Mouse (Mus musculus) intestine, embryonic 15.5 days (tissue): ENCODE measurements around the gene Dnttip1. TPM values are rescaled to one million over a fixed set of nuclear protein-coding genes. Genes with fewer than 3 reads are reported as not detected.
"Not testable (repeated sequence)": the region's sequence is repeated elsewhere in the genome, so short reads cannot be mapped to it uniquely, and the experiment has no call there.

Source experiments
- ATAC-seq: fragments of 200-750 bp; cut with Nextera tagmentation; 2 replicates; pipeline ENCODE4 v1.8.0; 2017; ENCODE audit warnings: moderate TSS enrichment, moderate library complexity
- H3K27ac ChIP-seq: fragments of 300-500 bp; sonication (generic); 2 replicates; pipeline ENCODE4 v1.5.1; 2015; ENCODE audit warnings: mild to moderate bottlenecking, inconsistent platforms
- H3K27me3 ChIP-seq: fragments of 300-500 bp; sonication (generic); replicated peaks from 2 replicates; pipeline ENCODE4 v1.6.1; 2015; ENCODE audit warnings: inconsistent platforms
- H3K36me3 ChIP-seq: fragments of 300-500 bp; sonication (generic); 2 replicates; pipeline ENCODE4 v1.6.1; 2015; ENCODE audit warnings: inconsistent platforms
- H3K4me1 ChIP-seq: fragments of 300-500 bp; sonication (generic); replicated peaks from 2 replicates; pipeline ENCODE4 v1.6.1; 2015; ENCODE audit warnings: inconsistent platforms
- H3K4me2 ChIP-seq: fragments of 300-500 bp; sonication (generic); replicated peaks from 2 replicates; pipeline ENCODE4 v1.6.1; 2015; ENCODE audit warnings: mild to moderate bottlenecking, inconsistent platforms
- H3K4me3 ChIP-seq: fragments of 300-500 bp; sonication (generic); replicated peaks from 2 replicates; pipeline ENCODE4 v1.5.1; 2015; ENCODE audit warnings: inconsistent platforms
- H3K9ac ChIP-seq: fragments of 300-500 bp; sonication (generic); 2 replicates; pipeline ENCODE4 v1.6.1; 2015; ENCODE audit warnings: inconsistent platforms
- H3K9me3 ChIP-seq: fragments of 300-500 bp; sonication (generic); 2 replicates; pipeline ENCODE4 v1.6.1; 2016; ENCODE audit warnings: inconsistent platforms
- WGBS: fragments of 180-500 bp; shearing (Covaris S2); methylation state at CpG from one replicate; pipeline ENCODE4 v1.1.7; 2015; 5-methylcytosine and 5-hydroxymethylcytosine counted together
- polyA plus RNA-seq: library from polyadenylated mRNA; unstranded; fragments of >200 nt; fragmentation: Nextera tagmentation; extraction: Ambion mirVana; gene quantifications from 2 replicates; pipeline ENCODE4 v1.2.1, GENCODE M21; 2015

Gene Dnttip1
- polyA plus RNA-seq, 1 experiment from 2014 or later, result 62.5 TPM

DNA sequence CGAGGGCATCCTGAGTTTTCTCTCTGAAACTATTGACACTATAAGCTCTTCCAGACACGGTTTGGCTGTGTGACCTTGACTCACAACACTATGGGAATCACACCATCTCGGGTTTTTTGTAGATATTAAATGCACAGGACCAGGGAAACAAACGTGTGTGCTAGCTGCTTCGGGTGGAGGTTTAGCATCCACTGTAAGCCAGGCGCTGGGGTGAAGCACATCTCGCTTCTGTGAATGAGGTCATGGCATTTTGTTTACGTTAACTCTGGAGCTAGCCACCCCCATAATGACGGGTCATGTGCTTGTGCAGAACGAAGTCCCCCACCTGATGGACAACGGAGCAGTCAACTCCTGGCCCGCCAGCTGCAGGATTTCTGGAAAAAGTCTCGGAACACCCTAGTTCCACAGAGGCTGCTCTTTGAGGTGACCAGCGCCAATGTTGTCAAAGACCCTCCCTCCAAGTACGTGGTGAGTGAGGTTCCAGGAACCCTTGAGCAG is 40.7 kb downstream of the Dnttip1 start:
- H3K4me1 ChIP-seq, result peaks cover 18% of the 10 kb centered on the region

DNA sequence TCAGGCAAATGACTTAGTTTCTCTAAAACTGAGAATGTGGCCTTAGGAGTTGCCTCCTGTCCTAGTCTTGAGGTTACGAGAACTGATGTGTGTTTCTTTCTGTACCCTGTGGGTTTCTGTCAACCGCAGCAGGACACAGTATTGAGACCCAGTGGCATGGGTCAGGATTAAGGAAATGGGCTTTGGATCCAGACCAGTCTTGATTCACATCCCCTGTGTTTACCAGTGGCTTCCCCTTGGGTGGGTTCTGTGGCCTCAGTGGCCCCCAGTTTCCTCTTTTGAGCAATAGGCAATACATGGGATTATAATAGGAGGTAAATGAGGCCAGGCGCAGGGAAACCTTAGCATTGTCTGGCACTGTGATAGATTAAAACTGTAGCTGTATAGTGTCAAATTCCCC is 41.2 kb downstream of the Dnttip1 start:
- 86% methylated on average over 3 of the region's 3 CpGs for WGBS
- ATAC-seq, result no peak
- peaks cover 18% of the 10 kb centered on the region for H3K4me1 ChIP-seq
- no peaks in the 10 kb centered on the region for H3K27me3 ChIP-seq
- H3K36me3 ChIP-seq, result peaks cover 16% of the 10 kb centered on the region
- peak overlapping the region; percentile 86 for H3K4me2 ChIP-seq
- no peak overlapping the region for H3K27ac ChIP-seq
- no peaks in the 10 kb centered on the region for H3K9me3 ChIP-seq
- no peak overlapping the region for H3K9ac ChIP-seq
- peak overlapping the region; percentile 55; the same call in 1 of the 2 replicates for H3K4me3 ChIP-seq

More for the DNA sequence above, 40.7 kb downstream of the Dnttip1 start:
- WGBS, result 10% methylated on average over 15 of the region's 15 CpGs
- Histone ChIP-seq H3K4me3 (peak overlapping the region; percentile 55), H3K4me2 (peak overlapping the region; percentile 86), H3K27me3 (no peaks in the 10 kb centered on the region), H3K9ac (peak overlapping the region; percentile 67), H3K9me3 (no peaks in the 10 kb centered on the region), H3K36me3 (peaks cover 10% of the 10 kb centered on the region), H3K27ac (peak overlapping the region; percentile 80)
- peak; percentile 8; the same call in 1 of the 2 replicates for ATAC-seq

DNA sequence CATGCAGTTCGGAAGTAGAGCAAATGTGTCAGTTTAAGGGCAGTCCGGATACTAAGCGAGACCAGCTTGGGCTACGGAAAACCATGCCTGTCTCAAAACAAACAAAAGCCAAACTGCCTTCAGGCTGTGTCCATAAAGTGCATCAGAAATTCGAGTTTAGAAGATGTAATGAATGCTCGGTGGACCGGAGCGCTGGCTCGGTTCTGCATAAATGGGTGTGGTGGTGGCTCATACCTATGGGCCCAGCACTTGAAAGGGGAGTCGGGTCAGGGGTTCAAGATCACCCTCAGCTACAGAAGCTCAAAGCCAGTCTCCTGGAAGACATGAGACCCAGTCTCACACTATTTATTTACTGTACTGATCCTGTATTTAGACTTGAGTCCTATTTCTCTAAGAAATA is 42.0 kb downstream of the Dnttip1 start:
- Histone ChIP-seq H3K4me2 (no peak overlapping the region), H3K27me3 (no peaks in the 10 kb centered on the region), H3K4me3 (no peak overlapping the region), H3K4me1 (peaks cover 18% of the 10 kb centered on the region), H3K36me3 (peaks cover 24% of the 10 kb centered on the region), H3K9me3 (no peaks in the 10 kb centered on the region), H3K27ac (no peak overlapping the region), H3K9ac (no peak overlapping the region)
- no peak for ATAC-seq
- 79% methylated on average over 10 of the region's 10 CpGs for WGBS

DNA sequence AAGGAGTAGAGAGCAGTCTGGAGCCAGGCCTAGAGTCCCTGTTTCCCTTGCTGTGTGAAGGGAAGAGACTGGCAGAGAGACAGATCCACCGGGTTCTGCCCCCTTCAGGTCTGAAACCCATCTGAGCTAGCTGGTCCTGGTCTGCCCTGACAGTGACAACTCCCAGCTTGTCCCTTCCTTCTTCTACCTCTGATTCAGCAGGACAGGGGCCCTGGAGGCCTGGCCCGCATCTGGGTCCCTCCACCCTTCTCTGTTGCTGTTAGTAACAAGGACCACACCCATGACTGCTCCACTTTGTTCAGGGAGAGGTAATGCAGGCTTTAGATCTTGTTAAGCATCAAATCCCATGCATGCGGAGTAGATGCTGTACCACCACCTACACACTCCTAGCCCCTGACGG is 42.6 kb downstream of the Dnttip1 start:
- WGBS, result 61% methylated on average over 4 of the region's 4 CpGs
- H3K9ac ChIP-seq, result no peak overlapping the region
- H3K9me3 ChIP-seq, result no peaks in the 10 kb centered on the region
- no peak for ATAC-seq
- no peak overlapping the region for H3K27ac ChIP-seq
- peaks cover 18% of the 10 kb centered on the region for H3K4me1 ChIP-seq
- H3K4me3 ChIP-seq, result no peak overlapping the region
- H3K4me2 ChIP-seq, result no peak overlapping the region
- H3K27me3 ChIP-seq, result no peaks in the 10 kb centered on the region
- peaks cover 24% of the 10 kb centered on the region for H3K36me3 ChIP-seq

DNA sequence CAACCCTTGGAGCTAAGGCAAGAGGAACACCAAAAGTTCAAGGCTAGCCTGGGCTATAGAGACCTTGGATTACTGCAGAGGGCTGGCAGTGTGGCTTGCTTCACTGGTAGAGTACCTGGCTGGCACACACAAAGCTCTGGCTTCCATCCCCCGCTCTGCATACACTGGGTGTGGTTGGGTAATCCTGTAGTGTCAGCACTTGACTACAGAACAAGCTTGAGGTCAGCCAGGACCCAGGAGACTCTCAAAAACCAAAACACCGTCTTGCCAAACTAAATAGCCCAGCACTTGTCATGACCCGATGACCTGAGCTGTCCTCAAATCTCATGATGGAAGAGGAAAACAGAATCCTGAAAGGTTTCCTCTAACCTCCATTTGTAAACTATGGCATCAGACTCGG is 44.7 kb downstream of the Dnttip1 start:
- peaks cover 13% of the 10 kb centered on the region for H3K4me1 ChIP-seq
- no peaks in the 10 kb centered on the region for H3K27me3 ChIP-seq
- no peak overlapping the region for H3K4me3 ChIP-seq
- H3K36me3 ChIP-seq, result peaks cover 30% of the 10 kb centered on the region
- WGBS, result 69% methylated on average over 4 of the region's 4 CpGs
- no peak overlapping the region for H3K27ac ChIP-seq
- H3K4me2 ChIP-seq, result no peak overlapping the region
- no peaks in the 10 kb centered on the region for H3K9me3 ChIP-seq
- H3K9ac ChIP-seq, result no peak overlapping the region
- ATAC-seq, result no peak

DNA sequence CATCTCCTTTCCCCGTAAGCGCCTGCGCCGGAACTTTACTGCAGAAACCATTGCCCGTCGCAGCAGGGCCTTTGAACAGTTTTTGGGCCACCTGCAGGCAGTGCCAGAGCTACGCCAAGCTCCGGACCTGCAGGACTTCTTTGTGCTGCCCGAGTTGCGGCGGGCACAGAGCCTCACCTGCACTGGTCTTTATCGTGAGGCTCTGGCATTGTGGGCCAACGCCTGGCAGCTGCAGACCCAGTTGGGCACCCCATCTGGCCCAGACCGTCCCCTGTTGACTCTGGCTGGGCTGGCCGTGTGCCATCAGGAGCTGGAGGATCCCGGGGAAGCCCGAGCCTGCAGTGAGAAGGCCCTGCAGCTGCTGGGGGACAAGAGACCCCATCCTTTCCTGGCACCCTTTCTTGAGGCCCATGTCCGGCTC is 46.1 kb downstream of the Dnttip1 start:
- Histone ChIP-seq H3K27ac (no peak overlapping the region), H3K9ac (no peak overlapping the region), H3K27me3 (no peaks in the 10 kb centered on the region), H3K36me3 (peaks cover 35% of the 10 kb centered on the region), H3K4me2 (no peak overlapping the region), H3K4me1 (peaks cover 8% of the 10 kb centered on the region), H3K9me3 (no peaks in the 10 kb centered on the region), H3K4me3 (no peak overlapping the region)
- ATAC-seq, result no peak
- WGBS, result 90% methylated on average over 18 of the region's 18 CpGs

DNA sequence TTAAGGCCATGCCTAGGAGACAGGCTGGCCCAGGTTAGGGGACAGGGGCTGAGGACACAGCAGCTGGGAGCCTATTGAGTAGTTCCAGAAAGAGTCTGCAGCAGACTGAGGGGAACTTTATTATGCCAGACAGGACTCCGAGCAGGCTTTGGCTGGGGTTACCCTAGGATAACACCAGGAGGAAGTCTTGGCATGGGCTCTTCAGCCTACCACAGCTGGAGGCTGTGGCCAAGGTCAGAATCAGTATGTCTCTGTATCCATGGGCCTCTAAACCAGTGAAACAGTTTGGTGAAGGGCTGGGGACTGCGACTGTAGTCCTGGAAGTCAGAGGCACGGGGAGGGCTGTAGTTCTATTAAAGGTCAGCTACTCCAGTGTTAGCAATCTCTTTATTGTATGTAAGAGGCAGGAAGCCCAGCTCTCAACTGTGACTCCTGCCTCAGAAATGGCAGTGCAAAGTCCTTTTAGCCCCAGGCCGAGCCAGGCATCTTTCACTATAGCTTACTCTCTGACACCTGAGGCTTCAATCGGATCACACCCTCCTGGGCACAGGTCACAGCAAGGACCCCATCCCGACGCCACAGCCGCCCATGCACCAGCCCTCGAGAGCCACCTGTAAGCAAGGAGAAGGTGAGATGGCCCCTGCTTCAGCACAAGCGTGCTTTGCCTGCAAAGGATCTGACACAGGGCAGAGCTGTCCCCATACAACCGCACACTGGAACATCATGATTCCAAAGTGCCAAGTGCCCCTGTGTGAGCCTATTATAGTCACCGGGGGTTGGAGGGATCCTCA is 46.8 kb downstream of the Dnttip1 start:
- WGBS, result 88% methylated on average over 12 of the region's 12 CpGs
- Histone ChIP-seq H3K4me2 (no peak overlapping the region), H3K4me1 (peaks cover 4% of the 10 kb centered on the region; the same call in 1 of the 2 replicates), H3K36me3 (peaks cover 35% of the 10 kb centered on the region), H3K9me3 (no peaks in the 10 kb centered on the region), H3K27me3 (no peaks in the 10 kb centered on the region), H3K9ac (no peak overlapping the region), H3K27ac (no peak overlapping the region), H3K4me3 (no peak overlapping the region)
- ATAC-seq, result no peak

DNA sequence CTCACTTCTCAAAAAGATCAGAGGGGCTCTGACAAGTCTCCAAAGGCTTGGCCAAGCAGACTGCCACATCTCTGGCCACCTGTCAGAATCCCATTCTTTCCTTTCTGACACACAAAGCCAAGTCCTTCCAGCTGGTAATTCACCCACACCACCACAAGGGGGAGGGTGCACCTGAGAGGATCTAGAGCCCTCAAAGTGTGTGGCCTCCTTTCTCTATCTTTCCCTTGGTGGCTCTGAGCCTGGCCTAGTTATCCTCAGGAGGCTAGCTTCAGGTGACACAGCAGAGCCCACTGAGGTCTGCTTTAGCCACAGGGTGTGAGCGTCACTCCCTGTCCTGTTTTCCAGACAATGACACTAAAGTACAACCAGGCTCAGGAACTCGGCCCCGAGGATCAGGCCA is 47.5 kb downstream of the Dnttip1 start:
- H3K4me1 ChIP-seq, result peaks cover 2% of the 10 kb centered on the region; the same call in 1 of the 2 replicates
- H3K9me3 ChIP-seq, result no peaks in the 10 kb centered on the region
- no peak overlapping the region for H3K27ac ChIP-seq
- peak; percentile 36; the same call in 1 of the 2 replicates for ATAC-seq
- no peak overlapping the region for H3K9ac ChIP-seq
- WGBS, result 66% methylated on average over 3 of the region's 3 CpGs
- H3K36me3 ChIP-seq, result peaks cover 39% of the 10 kb centered on the region
- no peak overlapping the region for H3K4me2 ChIP-seq
- H3K27me3 ChIP-seq, result no peaks in the 10 kb centered on the region
- no peak overlapping the region for H3K4me3 ChIP-seq

DNA sequence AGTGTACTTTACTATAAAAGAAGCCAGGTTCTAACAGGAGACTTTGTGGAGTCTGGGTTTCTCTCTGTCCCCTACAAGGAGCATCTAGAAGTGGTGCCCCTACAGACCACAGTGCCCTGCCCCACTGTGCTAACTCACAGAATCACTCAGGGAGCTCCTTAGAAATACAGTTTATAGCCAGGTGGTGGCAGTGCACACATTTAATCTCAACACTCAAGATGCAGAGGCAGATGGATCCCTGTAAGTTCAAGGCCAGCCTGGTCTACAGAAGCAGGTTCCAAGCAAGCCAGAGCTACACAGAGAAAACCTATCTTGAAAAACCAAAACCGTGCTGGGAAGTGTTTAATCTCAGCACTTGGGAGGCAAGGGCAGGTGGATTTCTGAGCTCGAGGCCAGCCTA is 48.0 kb downstream of the Dnttip1 start:
- H3K4me2 ChIP-seq, result no peak overlapping the region
- no peaks in the 10 kb centered on the region for H3K9me3 ChIP-seq
- no peak for ATAC-seq
- H3K27me3 ChIP-seq, result no peaks in the 10 kb centered on the region
- H3K4me1 ChIP-seq, result no peaks in the 10 kb centered on the region
- no peak overlapping the region for H3K27ac ChIP-seq
- no peak overlapping the region for H3K9ac ChIP-seq
- peaks cover 39% of the 10 kb centered on the region for H3K36me3 ChIP-seq
- H3K4me3 ChIP-seq, result no peak overlapping the region
- WGBS, result 92% methylated on average over 2 of the region's 2 CpGs

DNA sequence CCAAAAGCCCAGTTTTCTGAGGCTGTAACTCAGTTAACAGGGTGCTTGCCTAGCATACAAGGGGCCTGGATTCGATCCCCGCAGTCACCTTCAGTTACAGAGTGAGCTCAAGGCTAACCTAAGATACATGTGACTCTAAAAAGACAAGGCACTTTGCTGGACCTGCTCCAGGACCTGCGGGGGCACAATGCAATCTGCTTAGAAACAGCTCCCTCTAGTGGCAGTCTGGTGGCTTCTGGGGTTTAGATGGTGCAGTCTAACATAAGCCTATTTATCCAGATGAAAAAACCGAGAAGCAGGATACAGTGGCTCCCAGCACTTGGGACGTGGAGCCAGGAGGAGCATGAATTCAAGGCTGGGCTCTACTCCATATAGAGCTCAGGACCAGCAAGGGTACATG is 48.5 kb downstream of the Dnttip1 start:
- Histone ChIP-seq H3K36me3 (peaks cover 39% of the 10 kb centered on the region), H3K4me3 (no peak overlapping the region), H3K9ac (no peak overlapping the region), H3K4me2 (no peak overlapping the region), H3K4me1 (no peaks in the 10 kb centered on the region), H3K9me3 (no peaks in the 10 kb centered on the region), H3K27me3 (no peaks in the 10 kb centered on the region), H3K27ac (no peak overlapping the region)
- WGBS, result 32% methylated on average over 5 of the region's 5 CpGs
- ATAC-seq, result peak; percentile 52

DNA sequence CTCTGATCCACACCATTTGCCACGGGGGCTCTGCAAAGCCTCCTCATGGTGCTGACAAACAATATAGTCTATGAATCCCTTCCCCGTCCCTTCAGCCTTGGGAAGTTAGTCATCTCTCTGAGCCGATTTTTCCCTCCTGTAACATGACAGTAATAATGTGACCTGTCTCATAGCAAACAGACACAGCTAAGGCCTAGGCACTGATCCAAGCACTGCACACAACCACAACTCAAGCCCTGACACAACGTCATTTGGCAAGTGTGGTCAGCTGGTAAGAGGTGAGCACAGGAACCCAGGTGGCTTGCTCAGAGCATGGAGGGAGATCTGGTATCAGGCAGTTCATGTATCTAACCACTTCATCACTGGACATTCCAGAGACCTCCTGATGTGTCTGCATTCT is 50.1 kb downstream of the Dnttip1 start:
- Histone ChIP-seq H3K27ac (no peak overlapping the region), H3K4me2 (no peak overlapping the region), H3K36me3 (peaks cover 38% of the 10 kb centered on the region), H3K27me3 (no peaks in the 10 kb centered on the region), H3K4me1 (no peaks in the 10 kb centered on the region), H3K4me3 (no peak overlapping the region), H3K9me3 (no peaks in the 10 kb centered on the region), H3K9ac (no peak overlapping the region)
- WGBS, result 82% methylated on average over 4 of the region's 4 CpGs
- ATAC-seq, result no peak

DNA sequence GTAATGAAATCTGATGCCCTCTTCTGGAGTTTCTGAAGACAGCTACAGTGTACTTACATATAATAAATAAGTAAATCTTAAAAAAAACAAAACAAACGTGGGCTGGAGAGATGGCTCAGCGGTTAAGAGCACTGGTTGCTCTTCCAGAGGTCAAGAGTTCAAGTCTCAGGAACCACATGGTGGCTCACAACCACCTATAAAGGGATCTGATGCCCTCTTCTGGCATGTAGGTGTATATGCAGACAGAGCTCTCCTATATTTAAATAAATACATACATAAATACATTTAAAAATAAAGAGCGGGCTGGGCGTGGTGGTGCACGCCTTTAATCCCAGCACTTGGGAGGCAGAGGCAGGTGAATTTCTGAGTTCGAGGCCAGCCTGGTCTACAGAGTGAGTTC is 52.8 kb downstream of the Dnttip1 start:
- not testable (repeated sequence) for H3K4me2 ChIP-seq, H3K27me3 ChIP-seq, H3K9me3 ChIP-seq, H3K4me3 ChIP-seq, ATAC-seq, H3K9ac ChIP-seq, H3K27ac ChIP-seq, H3K4me1 ChIP-seq
- WGBS, result 74% methylated on average over 6 of the region's 6 CpGs
- H3K36me3 ChIP-seq, result peaks cover 18% of the 10 kb centered on the region
